Mouse (Mus musculus): ENCODE results near the gene Dqx1.
A peak's percentile ranks its signal among the peaks of the same experiment; 100 is the strongest.

Dqx1 gene

DNA sequence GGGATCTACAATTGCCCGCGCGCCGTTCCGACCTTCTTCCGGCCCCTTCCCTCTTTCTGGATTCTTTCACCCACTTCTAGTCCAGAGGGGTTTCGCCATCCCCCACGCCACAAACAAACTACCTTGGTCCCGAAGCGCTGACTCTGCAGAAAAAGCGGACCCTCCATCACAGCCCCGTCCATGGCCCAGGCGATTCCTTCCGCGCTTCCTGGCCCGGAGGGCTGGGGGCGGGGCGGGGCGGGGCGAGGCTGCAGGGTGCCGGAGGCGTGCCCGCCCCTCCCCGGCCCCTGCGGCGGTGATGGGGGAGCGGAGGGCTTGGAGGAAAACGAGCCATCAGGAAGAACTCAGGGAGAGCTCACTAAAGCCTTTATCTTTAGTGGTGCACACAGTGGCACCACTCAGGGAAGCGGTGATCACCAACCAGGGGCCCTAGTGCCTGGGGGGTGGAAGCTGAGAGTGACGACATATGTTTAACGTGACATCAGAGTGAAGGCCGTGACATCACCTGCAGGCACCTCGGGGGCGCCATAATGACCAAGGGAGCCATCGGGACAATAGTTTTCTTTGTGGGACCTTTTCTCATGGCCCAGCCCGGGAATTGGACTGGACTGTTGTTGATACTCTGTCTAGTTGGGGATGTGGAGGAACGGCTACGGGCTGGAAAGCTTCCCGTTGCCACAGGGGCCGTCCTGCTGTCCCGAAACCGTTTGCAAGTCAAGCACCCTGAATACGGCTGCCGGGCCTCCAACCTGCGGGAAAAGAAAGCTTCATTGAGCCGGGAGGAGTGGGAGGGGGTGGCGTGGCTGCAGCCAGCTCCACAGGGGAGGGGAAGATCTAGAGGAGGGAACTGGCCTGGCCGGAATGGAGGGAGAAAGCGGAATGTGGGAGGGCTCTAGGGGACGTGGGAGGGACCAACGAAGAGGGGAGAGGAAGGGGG is 24.1 kb upstream of the Dqx1 start, which contains the start of the genes Dok1 and Loxl3:
Gene Dok1, minus strand, starts transcription at position 223 of the 937 bp plus-strand sequence.
Gene Loxl3, plus strand, starts transcription at position 925 of the 937 bp plus-strand sequence.
- DNase-seq (ENCODE audit: low spot score) = peak; percentile 85

GRCm38 (mm10) chr6:83034463-83035055 is 23.1 kb upstream of the Dqx1 start:
- no peak for DNase-seq (ENCODE audit: low spot score)

DNA sequence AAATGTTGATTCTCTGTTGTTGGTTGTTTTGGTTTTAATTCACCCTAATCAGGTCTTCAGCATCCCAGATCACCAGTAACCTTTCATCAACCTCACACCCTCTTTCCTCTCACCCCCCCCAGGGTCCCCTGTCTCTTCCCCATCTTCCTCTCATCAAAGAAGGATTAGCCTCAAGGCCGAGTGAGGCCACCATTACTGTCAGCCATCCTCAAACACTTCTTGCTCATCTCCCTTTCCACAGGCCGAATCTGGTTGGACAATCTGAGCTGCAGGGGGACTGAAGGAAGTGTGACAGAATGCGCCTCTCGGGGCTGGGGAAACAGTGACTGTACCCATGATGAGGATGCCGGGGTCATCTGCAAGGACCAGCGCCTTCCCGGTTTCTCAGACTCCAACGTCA is 20.5 kb upstream of the Dqx1 start:
- no peak for DNase-seq (ENCODE audit: low spot score)

- peak; percentile 90 for DNase-seq (ENCODE audit: low spot score)
These were observed 19.1 kb upstream of the Dqx1 start for GRCm38 (mm10) chr6:83038496-83039012.

DNA sequence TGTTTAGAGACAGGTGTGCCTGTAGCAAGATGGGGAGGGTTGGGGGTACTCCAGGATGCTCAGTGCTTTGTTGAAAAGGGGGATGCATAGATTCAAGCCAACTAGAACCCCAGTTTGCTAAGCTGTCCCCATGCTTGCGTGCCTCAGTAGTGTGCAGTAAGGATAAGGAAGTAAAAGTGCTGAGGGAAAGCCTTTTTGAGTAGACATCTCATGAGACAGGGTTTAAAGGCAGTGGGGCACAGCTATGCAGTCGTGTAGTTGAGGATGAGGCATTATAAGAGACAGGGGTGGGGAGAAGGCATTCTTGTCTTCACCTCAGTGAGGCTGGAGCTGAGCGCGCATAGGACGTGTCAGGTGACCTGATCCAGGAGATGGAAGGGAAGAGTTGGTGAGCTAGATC is 17.0 kb upstream of the Dqx1 start:
- DNase-seq (ENCODE audit: low spot score) = no peak

DNA sequence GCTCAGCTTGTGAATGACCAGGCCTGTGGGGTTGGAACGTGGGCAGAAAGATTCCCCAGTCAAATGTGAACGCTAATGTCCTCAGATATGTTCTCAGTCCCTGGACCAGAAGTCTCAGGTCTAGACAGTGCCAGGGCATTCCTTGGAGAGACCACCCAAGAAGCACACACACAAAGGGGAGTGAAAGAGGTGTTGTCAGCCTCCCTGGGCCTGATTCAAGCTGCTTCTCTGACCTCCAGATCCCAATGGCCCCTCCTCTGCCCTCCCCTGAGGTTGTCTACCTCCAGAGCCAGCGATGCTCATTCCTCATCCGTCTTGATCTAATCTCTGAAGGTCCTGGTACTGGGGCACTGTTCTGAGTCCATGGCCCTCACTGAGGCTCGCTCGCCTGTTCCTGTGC is 14.1 kb upstream of the Dqx1 start:
- no peak for DNase-seq (ENCODE audit: low spot score)

DNA sequence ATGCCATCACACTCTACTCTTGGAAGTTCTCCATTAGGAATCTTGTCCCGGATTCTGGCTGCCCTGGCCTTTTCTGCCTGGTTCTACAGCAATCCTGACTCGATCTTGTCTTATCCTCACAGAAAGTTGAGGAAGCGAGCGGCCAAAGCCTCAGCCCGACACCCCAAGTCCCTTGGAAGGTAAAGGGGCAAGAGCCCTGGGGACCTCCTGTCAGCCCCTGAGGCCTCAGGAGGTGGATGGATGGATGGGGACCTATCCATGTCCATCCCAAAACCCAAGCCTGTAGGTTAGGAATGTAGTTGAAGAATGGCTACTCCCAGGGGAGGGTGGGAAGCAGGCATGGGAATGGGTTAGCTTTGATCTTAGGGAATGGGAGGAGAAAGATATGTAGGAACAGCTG is 13.7 kb upstream of the Dqx1 start:
- DNase-seq (ENCODE audit: low spot score) = no peak

GRCm38 (mm10) chr6:83044742-83045141 is 12.9 kb upstream of the Dqx1 start:
- DNase-seq (ENCODE audit: low spot score) = no peak

DNA sequence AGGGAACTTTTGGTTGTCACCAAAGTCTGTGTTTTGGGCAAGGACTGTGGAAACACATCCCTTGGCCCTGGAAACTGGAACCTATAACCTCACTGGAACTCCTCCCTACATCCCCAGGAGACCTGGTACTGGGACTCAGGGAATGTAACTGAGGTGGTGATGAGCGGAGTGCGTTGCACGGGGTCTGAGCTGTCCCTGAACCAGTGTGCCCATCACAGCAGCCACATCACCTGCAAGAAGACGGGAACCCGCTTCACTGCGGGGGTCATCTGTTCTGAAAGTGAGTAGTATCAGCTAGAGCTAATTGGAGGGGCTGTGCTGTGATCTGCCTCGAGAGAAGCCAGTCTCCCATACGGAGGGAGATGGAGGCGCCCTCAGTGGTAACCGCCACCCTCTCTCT is 8.3 kb upstream of the Dqx1 start:
- DNase-seq (ENCODE audit: low spot score) = no peak

DNA sequence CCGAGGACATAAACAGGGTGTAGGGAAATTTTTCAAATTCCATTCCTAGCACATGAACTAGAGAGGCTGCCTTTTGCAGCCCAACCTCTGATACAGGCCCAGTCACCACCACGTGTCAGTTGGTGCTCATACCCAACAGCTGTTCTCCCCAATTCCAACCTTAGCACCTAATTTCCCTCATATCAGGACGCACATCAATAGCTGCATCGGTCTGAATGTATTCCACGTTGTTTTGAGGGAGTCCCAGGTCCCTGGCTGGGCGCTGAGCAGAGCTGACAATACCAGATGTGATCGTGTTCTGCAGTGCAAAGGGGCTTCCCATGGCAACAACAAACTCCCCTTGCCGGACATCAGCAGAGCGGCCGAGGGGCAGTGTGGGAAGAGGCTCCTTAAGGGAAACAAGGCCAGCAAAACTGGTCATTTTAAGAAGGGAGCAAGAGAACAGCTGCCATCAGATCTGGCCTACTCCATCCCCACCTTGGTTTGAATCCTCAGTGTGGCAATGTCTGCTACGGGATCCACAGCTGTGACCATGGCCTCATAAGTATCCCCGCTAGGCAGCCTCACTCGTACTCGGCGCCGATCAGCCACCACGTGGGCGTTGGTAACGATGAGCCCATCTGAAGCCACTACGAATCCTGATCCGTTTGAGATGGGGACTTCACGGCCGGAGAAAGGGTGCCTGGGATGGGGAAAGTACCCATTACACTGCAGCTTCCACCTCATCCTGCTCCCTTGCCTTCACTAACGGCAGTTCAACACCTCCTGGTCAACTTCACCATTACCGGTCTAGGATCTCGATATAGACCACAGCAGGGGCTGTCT is 4.3 kb upstream of the Dqx1 start:
- peak; percentile 45 for DNase-seq (ENCODE audit: low spot score)

GRCm38 (mm10) chr6:83054074-83054851 is 3.4 kb upstream of the Dqx1 start, which contains the start of gene Aup1:
TSS of gene Aup1 (plus strand) at chr6:83054521.
- peak; percentile 98 for DNase-seq (ENCODE audit: low spot score)

- no peak for DNase-seq (ENCODE audit: low spot score)
These were observed 2.7 kb upstream of the Dqx1 start, which contains the start of gene Htra2 for GRCm38 (mm10) chr6:83054871-83055431. TSS of gene Htra2 (minus strand) at chr6:83055273.

DNA sequence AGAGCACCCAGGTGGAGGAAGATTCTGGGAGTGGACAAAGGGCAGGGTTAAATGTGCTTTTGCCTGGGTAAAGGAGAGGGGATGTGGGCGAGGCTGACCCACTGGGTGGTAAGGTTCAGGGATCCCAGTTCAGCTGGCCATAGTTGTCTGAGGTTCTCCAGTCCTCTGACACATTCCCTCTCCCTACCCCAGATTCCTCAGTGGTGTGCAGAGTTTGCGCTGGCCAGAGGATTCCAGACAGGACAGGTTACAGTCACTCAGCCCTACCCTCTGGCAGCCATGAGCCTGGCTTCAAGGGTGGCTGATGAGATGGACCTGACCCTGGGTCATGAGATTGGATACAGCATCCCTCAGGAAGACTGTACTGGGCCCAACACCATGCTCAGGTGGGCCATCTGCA is 1.1 kb downstream of the Dqx1 start:
- no peak for DNase-seq (ENCODE audit: low spot score)

DNA sequence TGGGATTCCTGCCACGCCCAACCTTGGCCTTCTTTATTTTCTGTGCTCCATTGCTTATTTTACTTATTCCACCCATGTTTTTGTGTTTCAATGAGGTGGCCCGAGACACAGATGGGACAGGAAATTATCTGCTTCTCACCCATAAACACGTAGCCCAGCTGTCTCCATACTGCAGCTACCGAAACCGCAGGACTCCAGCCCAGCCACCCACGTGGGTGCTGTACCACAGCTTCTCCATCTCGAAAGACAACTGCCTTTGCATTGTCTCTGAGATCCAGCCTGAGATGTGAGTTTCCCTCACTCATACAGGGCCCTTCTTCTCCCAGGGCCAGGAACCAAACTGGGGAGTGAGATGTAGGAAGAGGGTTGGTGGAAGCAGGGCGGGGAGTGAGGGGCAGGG is 8.4 kb downstream of the Dqx1 start:
- no peak for DNase-seq (ENCODE audit: low spot score)

DNA sequence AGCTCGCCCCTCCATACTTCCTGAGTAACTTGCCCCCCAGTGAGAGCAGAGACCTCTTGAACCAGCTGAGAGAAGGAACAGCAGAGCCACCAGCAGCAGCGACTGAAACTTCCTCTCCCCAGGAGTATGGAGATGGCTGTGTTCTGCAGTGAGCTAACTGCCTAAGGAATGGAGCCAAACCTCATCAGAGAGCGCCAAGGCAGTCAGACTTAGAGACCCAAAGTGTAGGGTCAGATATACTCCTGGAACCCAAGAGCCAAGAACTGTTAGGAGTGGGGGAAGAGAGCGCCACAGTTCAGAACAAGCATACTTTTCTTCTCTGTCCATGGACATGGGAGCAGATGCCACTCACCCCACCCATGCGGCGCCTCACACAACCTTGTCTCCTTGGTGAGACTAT is 8.8 kb downstream of the Dqx1 start:
- no peak for DNase-seq (ENCODE audit: low spot score)

DNA sequence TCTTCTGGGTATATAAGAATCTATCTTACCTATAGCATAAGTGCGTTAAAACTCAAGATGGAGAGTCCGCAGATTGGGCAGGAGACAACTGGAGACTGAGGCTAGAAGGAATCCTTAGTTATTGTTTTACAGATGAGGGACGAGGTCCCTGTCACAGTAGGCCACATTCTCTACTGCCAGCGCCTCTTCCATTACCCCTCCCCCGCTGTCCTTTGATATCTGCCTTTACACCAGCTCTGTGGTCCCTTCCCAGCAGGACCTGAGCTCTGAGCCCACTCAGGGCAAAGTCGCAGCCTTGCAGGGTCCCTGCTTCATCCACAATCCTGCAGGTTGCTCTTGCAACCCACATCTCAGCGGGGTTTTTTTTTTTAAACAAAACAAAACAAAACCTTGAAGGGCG is 10.6 kb downstream of the Dqx1 start:
- DNase-seq (ENCODE audit: low spot score) = no peak

- DNase-seq (ENCODE audit: low spot score) = no peak
These were observed 11.3 kb downstream of the Dqx1 start for GRCm38 (mm10) chr6:83068706-83069487.

GRCm38 (mm10) chr6:83069488-83070246 is 12.0 kb downstream of the Dqx1 start:
- DNase-seq (ENCODE audit: low spot score) = no peak

GRCm38 (mm10) chr6:83070247-83070310 is 12.4 kb downstream of the Dqx1 start, which contains the start of gene Tlx2:
TSS of gene Tlx2 (minus strand) at chr6:83070293.
- no peak for DNase-seq (ENCODE audit: low spot score)
